Mouse (Mus musculus): ENCODE measurements at regions not wholly inside any gene's neighbourhood (a gene's known extent, or its start where the extent isn't known, plus 50 kb on each side); places are given as distances from the start of the nearest gene placed in this dataset.
A peak's percentile ranks its signal among the peaks of the same experiment; 100 is the strongest.

DNA sequence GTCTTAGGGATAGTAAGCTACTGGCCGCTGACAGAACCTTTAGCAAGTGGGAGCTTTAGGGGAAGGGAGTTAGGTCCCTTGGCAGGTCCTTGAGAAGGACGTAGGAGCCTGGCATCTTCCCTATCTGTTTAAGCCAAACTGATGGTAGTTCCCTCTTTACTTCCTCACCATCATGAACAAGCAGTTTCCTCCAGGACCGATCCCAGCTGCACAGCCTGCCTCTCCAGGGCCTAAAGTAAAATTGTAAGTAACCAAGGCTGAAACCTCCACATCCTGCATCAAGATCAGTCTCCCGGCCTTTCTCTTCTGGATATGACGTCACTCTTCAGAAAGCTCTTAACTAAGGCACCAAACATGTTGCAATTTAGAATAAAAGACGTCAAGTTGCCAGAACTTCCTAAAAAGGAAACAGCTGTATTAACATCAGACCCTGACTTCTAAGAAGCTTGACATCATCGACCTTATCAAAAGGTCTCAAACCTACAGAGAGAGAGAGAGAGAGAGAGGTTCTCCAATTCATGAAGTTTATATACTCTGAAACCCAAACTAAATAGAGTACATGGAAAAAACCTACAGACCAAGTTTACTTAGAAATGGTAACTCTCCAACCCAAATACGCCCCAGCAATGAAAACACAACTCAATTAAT is 94.9 kb downstream of the Il20rb start:
- DNase-seq (ENCODE audit: low spot score) = peak; percentile 24
- no peak overlapping the region for H3K4me2 ChIP-seq (replicated peaks; ENCODE audit: low read depth, low read length)
- 39% methylated on average over 8 of the region's 8 CpGs for WGBS

DNA sequence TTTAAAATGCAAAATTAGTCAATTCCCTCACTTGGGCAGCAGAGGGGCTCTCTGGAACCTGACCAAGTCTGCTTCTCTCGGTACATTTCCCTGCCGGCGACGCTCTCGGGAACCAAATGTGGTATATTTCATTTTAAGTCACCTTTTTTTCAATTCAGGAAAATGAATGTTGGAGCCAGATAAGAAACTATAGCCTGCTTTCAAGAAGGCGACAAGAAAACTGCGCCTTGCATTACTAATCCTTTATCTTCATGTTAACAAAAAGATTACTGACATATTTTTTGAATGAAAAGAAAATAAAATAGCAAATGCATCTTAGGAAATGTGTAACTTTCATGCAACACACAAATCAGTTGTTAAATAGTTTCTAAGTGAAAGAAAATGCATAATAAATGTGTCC is 98.2 kb downstream of the Il20rb start:
- Histone ChIP-seq H3K36me3 (ENCODE audit: insufficient read depth, low read length) (no peaks in the 10 kb centered on the region), H3K27me3 (replicated peaks; ENCODE audit: insufficient read depth, low read length) (no peaks in the 10 kb centered on the region), H3K27ac (ENCODE audit: low read length) (no peak overlapping the region), H3K4me2 (replicated peaks; ENCODE audit: low read depth, low read length) (no peak overlapping the region), H3K4me3 (ENCODE audit: low read depth, low read length) (no peak overlapping the region), H3K4me1 (ENCODE audit: insufficient read depth, low read depth, low read length) (no peaks in the 10 kb centered on the region), H3K9me3 (ENCODE audit: low read length) (no peaks in the 10 kb centered on the region), H3K9ac (replicated peaks; ENCODE audit: low read depth) (no peak overlapping the region)
- DNase-seq (ENCODE audit: low spot score) (no peak), ATAC-seq (no peak)
- no peak for TF ChIP-seq CTCF (IDR thresholded peaks at IDR 0.05)
- no peak for TF ChIP-seq EP300 (IDR thresholded peaks at IDR 0.05)
- WGBS = 69% methylated on average over 7 of the region's 7 CpGs

More for the DNA sequence above, 94.9 kb downstream of the Il20rb start:
- H3K4me3 ChIP-seq (ENCODE audit: low read depth, low read length) = no peak overlapping the region
- H3K4me1 ChIP-seq (ENCODE audit: insufficient read depth, low read depth, low read length) = no peaks in the 10 kb centered on the region
- no peak for ATAC-seq
- TF ChIP-seq EP300 (IDR thresholded peaks at IDR 0.05) (no peak), CTCF (IDR thresholded peaks at IDR 0.05) (no peak)
- no peaks in the 10 kb centered on the region for H3K9me3 ChIP-seq (ENCODE audit: low read length)
- no peak overlapping the region for H3K9ac ChIP-seq (replicated peaks; ENCODE audit: low read depth)
- H3K27ac ChIP-seq (ENCODE audit: low read length) = no peak overlapping the region
- H3K27me3 ChIP-seq (replicated peaks; ENCODE audit: insufficient read depth, low read length) = no peaks in the 10 kb centered on the region
- no peaks in the 10 kb centered on the region for H3K36me3 ChIP-seq (ENCODE audit: insufficient read depth, low read length)

DNA sequence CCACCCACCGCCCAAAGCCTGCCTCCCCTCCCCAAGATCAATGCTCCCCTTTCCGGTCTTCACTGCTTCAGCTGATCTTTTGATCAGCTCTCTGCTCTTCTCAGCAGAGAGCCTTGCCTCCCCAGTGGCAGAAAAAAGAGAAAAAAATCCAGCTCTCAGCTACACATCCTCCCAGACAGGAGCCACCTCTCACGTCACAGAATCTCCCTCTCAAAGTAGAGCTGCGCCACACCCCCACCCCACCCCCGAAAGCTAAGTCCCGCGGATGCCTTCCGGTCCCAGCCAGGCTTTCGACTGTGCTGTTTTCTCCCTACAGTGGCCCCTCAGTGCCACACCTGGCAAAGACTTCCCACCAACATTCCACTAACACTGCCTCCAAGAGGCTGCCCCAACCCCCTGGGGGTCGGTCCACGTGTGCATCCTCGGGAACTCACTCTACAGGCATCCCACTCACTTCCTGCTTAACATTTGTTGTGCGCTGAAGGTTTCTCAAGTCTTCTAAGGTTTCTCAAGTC is 99.4 kb downstream of the Il20rb start:
- Histone ChIP-seq H3K27ac (ENCODE audit: low read length) (no peak overlapping the region), H3K36me3 (ENCODE audit: insufficient read depth, low read length) (no peaks in the 10 kb centered on the region), H3K27me3 (replicated peaks; ENCODE audit: insufficient read depth, low read length) (no peaks in the 10 kb centered on the region), H3K4me2 (replicated peaks; ENCODE audit: low read depth, low read length) (no peak overlapping the region), H3K9ac (replicated peaks; ENCODE audit: low read depth) (no peak overlapping the region), H3K9me3 (ENCODE audit: low read length) (no peaks in the 10 kb centered on the region), H3K4me1 (ENCODE audit: insufficient read depth, low read depth, low read length) (no peaks in the 10 kb centered on the region), H3K4me3 (ENCODE audit: low read depth, low read length) (no peak overlapping the region)
- DNase-seq (ENCODE audit: low spot score) (no peak), ATAC-seq (no peak)
- WGBS = 25% methylated on average over 13 of the region's 13 CpGs
- TF ChIP-seq CTCF (IDR thresholded peaks at IDR 0.05) = no peak

DNA sequence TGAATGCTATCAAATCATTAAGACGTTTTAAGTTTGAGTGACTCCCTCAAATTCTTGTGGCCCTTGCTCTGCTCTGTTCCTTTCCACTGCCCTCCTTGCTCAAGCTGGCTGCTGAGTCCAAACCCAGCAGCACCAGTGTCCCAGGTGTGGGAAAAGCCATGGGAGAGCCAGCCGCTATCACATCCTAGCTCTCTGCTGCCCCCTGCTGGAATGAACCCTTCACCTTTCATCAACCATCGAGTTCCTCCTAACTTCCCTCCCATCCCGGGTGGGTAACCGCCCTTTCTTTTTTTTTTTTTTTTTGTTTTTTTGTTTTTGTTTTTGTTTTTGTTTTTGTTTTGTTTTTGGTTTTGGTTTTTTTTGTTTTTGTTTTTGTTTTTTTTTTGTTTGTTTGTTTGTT is 104.1 kb downstream of the Il20rb start:
- 47% methylated on average over 5 of the region's 5 CpGs for WGBS
- Histone ChIP-seq H3K27ac (ENCODE audit: low read length) (no peak overlapping the region), H3K27me3 (replicated peaks; ENCODE audit: insufficient read depth, low read length) (no peaks in the 10 kb centered on the region), H3K4me2 (replicated peaks; ENCODE audit: low read depth, low read length) (no peak overlapping the region), H3K9me3 (ENCODE audit: low read length) (no peaks in the 10 kb centered on the region), H3K9ac (replicated peaks; ENCODE audit: low read depth) (no peak overlapping the region), H3K4me3 (ENCODE audit: low read depth, low read length) (no peak overlapping the region), H3K36me3 (ENCODE audit: insufficient read depth, low read length) (no peaks in the 10 kb centered on the region), H3K4me1 (ENCODE audit: insufficient read depth, low read depth, low read length) (no peaks in the 10 kb centered on the region)
- TF ChIP-seq CTCF (IDR thresholded peaks at IDR 0.05) (peak; percentile 68), EP300 (IDR thresholded peaks at IDR 0.05) (no peak)
- DNase-seq (ENCODE audit: low spot score) = peak; percentile 44
- ATAC-seq = no peak

DNA sequence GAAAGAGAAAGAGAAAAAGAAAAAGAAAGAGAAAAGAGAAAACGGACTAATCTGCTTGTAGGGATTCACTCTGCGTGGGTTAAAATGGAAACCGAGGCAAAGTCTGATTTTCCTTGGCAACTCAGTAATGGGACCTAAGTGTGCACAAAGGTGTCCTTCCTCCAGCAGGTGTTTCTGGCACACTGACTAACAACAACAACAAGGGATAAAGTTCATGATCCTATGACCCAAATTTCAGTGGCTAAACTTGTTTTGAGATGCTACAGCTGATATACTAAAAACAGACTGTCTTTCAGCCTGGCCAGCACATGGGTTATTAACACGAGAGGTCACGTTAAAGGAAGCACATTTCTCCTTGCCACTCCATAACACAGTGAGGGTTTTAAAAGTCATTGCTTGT is 116.7 kb downstream of the Il20rb start:
- Histone ChIP-seq H3K4me3 (ENCODE audit: low read depth, low read length) (no peak overlapping the region), H3K4me2 (replicated peaks; ENCODE audit: low read depth, low read length) (no peak overlapping the region), H3K4me1 (ENCODE audit: insufficient read depth, low read depth, low read length) (no peaks in the 10 kb centered on the region), H3K9ac (replicated peaks; ENCODE audit: low read depth) (no peak overlapping the region), H3K27me3 (replicated peaks; ENCODE audit: insufficient read depth, low read length) (no peaks in the 10 kb centered on the region), H3K36me3 (ENCODE audit: insufficient read depth, low read length) (no peaks in the 10 kb centered on the region), H3K9me3 (ENCODE audit: low read length) (no peaks in the 10 kb centered on the region), H3K27ac (ENCODE audit: low read length) (no peak overlapping the region)
- DNase-seq (ENCODE audit: low spot score) = no peak
- TF ChIP-seq EP300 (IDR thresholded peaks at IDR 0.05) (no peak), CTCF (IDR thresholded peaks at IDR 0.05) (no peak)
- WGBS = 78% methylated on average over 5 of the region's 5 CpGs
- no peak for ATAC-seq

DNA sequence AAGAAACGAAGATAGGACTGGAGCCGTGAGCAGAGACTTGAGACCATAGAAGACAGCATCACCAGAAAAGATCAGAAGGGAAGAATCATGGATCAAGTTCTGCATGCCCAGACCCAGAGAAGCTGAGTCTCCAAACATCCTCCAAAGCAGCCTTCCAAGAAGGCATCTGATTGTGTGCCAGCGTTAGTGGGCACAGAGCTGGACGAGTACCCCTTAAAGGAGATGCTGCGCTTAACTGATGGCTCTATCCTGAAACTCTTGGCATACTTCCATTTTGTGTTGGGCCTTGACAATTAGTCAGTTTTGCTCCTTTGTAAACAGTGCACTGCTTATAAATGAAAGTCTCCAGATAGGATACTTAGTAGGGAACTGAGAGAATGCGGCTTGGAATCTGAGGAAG is 119.8 kb downstream of the Il20rb start:
- 63% methylated on average over 6 of the region's 6 CpGs for WGBS
- Histone ChIP-seq H3K9me3 (ENCODE audit: low read length) (no peaks in the 10 kb centered on the region), H3K9ac (replicated peaks; ENCODE audit: low read depth) (no peak overlapping the region), H3K27ac (ENCODE audit: low read length) (no peak overlapping the region), H3K36me3 (ENCODE audit: insufficient read depth, low read length) (no peaks in the 10 kb centered on the region), H3K4me1 (ENCODE audit: insufficient read depth, low read depth, low read length) (no peaks in the 10 kb centered on the region), H3K4me2 (replicated peaks; ENCODE audit: low read depth, low read length) (no peak overlapping the region), H3K27me3 (replicated peaks; ENCODE audit: insufficient read depth, low read length) (no peaks in the 10 kb centered on the region), H3K4me3 (ENCODE audit: low read depth, low read length) (no peak overlapping the region)
- no peak for TF ChIP-seq EP300 (IDR thresholded peaks at IDR 0.05)
- no peak for TF ChIP-seq CTCF (IDR thresholded peaks at IDR 0.05)
- ATAC-seq (no peak), DNase-seq (ENCODE audit: low spot score) (no peak)
